Mouse (Mus musculus) forebrain, embryonic 15.5 days (tissue): ENCODE measurements at regions not wholly inside any gene's neighbourhood (a gene's known extent, or its start where the extent isn't known, plus 50 kb on each side); places are given as distances from the start of the nearest gene placed in this dataset.

Experiments used
- ATAC-seq: fragments of 200-750 bp; cut with Nextera tagmentation; replicated peaks from 2 replicates; pipeline ENCODE4 v1.8.0; 2017; ENCODE audit warnings: mild to moderate bottlenecking, moderate TSS enrichment, moderate library complexity
- H3K27ac ChIP-seq: fragments of 300-500 bp; sonication (generic); replicated peaks from 2 replicates; pipeline ENCODE4 v1.5.1; 2015; ENCODE audit warnings: mild to moderate bottlenecking, inconsistent platforms
- H3K27me3 ChIP-seq: fragments of 300-500 bp; sonication (generic); 2 replicates; pipeline ENCODE4 v1.6.1; 2015; ENCODE audit warnings: inconsistent platforms
- H3K36me3 ChIP-seq: fragments of 300-500 bp; sonication (generic); 2 replicates; pipeline ENCODE4 v1.6.1; 2015; ENCODE audit warnings: mild to moderate bottlenecking, inconsistent platforms
- H3K4me1 ChIP-seq: fragments of 300-500 bp; sonication (generic); 2 replicates; pipeline ENCODE4 v1.6.1; 2015; ENCODE audit warnings: inconsistent platforms
- H3K4me2 ChIP-seq: fragments of 300-500 bp; sonication (generic); replicated peaks from 2 replicates; pipeline ENCODE4 v1.6.1; 2015; ENCODE audit warnings: mild to moderate bottlenecking, inconsistent platforms
- H3K4me3 ChIP-seq: fragments of 300-500 bp; sonication (generic); 2 replicates; pipeline ENCODE4 v1.5.1; 2015; ENCODE audit warnings: mild to moderate bottlenecking, inconsistent platforms
- H3K9ac ChIP-seq: fragments of 300-500 bp; sonication (generic); replicated peaks from 2 replicates; pipeline ENCODE4 v1.6.1; 2015; ENCODE audit warnings: mild to moderate bottlenecking, inconsistent platforms
- H3K9me3 ChIP-seq: fragments of 300-500 bp; sonication (generic); 2 replicates; pipeline ENCODE4 v1.6.1; 2016; ENCODE audit warnings: inconsistent platforms
- WGBS: fragments of 180-500 bp; shearing (Covaris S2); methylation state at CpG from one replicate; pipeline ENCODE4 v1.1.7; 2015; ENCODE audit warnings: mixed read lengths; 5-methylcytosine and 5-hydroxymethylcytosine counted together

GRCm38 (mm10) chr5:119326895-119327294, 343.6 kb upstream of the Tbx3 start:
- WGBS, result 88% methylated on average over 8 of the region's 8 CpGs
- Histone ChIP-seq H3K27ac (no peak overlapping the region), H3K4me3 (no peak overlapping the region), H3K36me3 (no peaks in the 10 kb centered on the region), H3K4me1 (peaks cover 5% of the 10 kb centered on the region; the same call in 1 of the 2 replicates), H3K27me3 (no peaks in the 10 kb centered on the region), H3K9ac (no peak overlapping the region), H3K4me2 (no peak overlapping the region), H3K9me3 (no peaks in the 10 kb centered on the region)
- no peak for ATAC-seq

- ATAC-seq, result no peak
- Histone ChIP-seq H3K27ac (no peak overlapping the region), H3K4me1 (no peaks in the 10 kb centered on the region), H3K4me3 (no peak overlapping the region), H3K9me3 (no peaks in the 10 kb centered on the region), H3K4me2 (no peak overlapping the region), H3K9ac (no peak overlapping the region), H3K36me3 (no peaks in the 10 kb centered on the region), H3K27me3 (no peaks in the 10 kb centered on the region)
- WGBS, result 89% methylated on average over 7 of the region's 7 CpGs
Observed at GRCm38 (mm10) chr5:119328971-119329370, 341.5 kb upstream of the Tbx3 start.

- Histone ChIP-seq H3K4me3 (no peak overlapping the region), H3K27ac (no peak overlapping the region), H3K4me2 (no peak overlapping the region), H3K4me1 (no peaks in the 10 kb centered on the region), H3K9me3 (no peaks in the 10 kb centered on the region), H3K9ac (no peak overlapping the region), H3K36me3 (no peaks in the 10 kb centered on the region), H3K27me3 (no peaks in the 10 kb centered on the region)
- 91% methylated on average over 10 of the region's 10 CpGs for WGBS
- ATAC-seq, result no peak
Observed at GRCm38 (mm10) chr5:119329371-119329770, 341.1 kb upstream of the Tbx3 start.

GRCm38 (mm10) chr5:119329860-119330259, 340.6 kb upstream of the Tbx3 start:
- Histone ChIP-seq H3K4me3 (no peak overlapping the region), H3K4me2 (no peak overlapping the region), H3K27ac (no peak overlapping the region), H3K9ac (no peak overlapping the region), H3K36me3 (no peaks in the 10 kb centered on the region), H3K9me3 (no peaks in the 10 kb centered on the region), H3K27me3 (no peaks in the 10 kb centered on the region), H3K4me1 (no peaks in the 10 kb centered on the region)
- 80% methylated on average over 6 of the region's 6 CpGs for WGBS
- ATAC-seq, result no peak

- H3K27ac ChIP-seq, result no peak overlapping the region
- 73% methylated on average over 3 of the region's 3 CpGs for WGBS
- ATAC-seq, result no peak
- no peak overlapping the region for H3K9ac ChIP-seq
- H3K4me3 ChIP-seq, result no peak overlapping the region
- H3K27me3 ChIP-seq, result no peaks in the 10 kb centered on the region
- H3K4me2 ChIP-seq, result no peak overlapping the region
- H3K4me1 ChIP-seq, result no peaks in the 10 kb centered on the region
- H3K9me3 ChIP-seq, result no peaks in the 10 kb centered on the region
- no peaks in the 10 kb centered on the region for H3K36me3 ChIP-seq
Observed at GRCm38 (mm10) chr5:119331461-119331860, 339.0 kb upstream of the Tbx3 start.

GRCm38 (mm10) chr5:119332621-119333020, 337.8 kb upstream of the Tbx3 start:
- Histone ChIP-seq H3K27me3 (no peaks in the 10 kb centered on the region), H3K4me3 (no peak overlapping the region), H3K4me1 (no peaks in the 10 kb centered on the region), H3K27ac (no peak overlapping the region), H3K36me3 (no peaks in the 10 kb centered on the region), H3K9me3 (no peaks in the 10 kb centered on the region), H3K9ac (no peak overlapping the region), H3K4me2 (no peak overlapping the region)
- ATAC-seq, result no peak
- WGBS, result 77% methylated on average over 7 of the region's 7 CpGs

- WGBS, result 97% methylated on average over 2 of the region's 2 CpGs
- H3K27me3 ChIP-seq, result no peaks in the 10 kb centered on the region
- H3K36me3 ChIP-seq, result no peaks in the 10 kb centered on the region
- no peaks in the 10 kb centered on the region for H3K4me1 ChIP-seq
- H3K9me3 ChIP-seq, result no peaks in the 10 kb centered on the region
- no peak overlapping the region for H3K9ac ChIP-seq
- no peak for ATAC-seq
- H3K4me2 ChIP-seq, result no peak overlapping the region
- H3K4me3 ChIP-seq, result no peak overlapping the region
- no peak overlapping the region for H3K27ac ChIP-seq
Observed at GRCm38 (mm10) chr5:119335211-119335610, 335.3 kb upstream of the Tbx3 start.

GRCm38 (mm10) chr5:119335979-119336378, 334.5 kb upstream of the Tbx3 start:
- Histone ChIP-seq H3K4me3 (no peak overlapping the region), H3K4me2 (no peak overlapping the region), H3K9ac (no peak overlapping the region), H3K36me3 (no peaks in the 10 kb centered on the region), H3K27me3 (no peaks in the 10 kb centered on the region), H3K27ac (no peak overlapping the region), H3K4me1 (no peaks in the 10 kb centered on the region), H3K9me3 (no peaks in the 10 kb centered on the region)
- no peak for ATAC-seq
- WGBS, result 84% methylated on average over 6 of the region's 6 CpGs

- Histone ChIP-seq H3K27me3 (no peaks in the 10 kb centered on the region), H3K27ac (no peak overlapping the region), H3K9me3 (no peaks in the 10 kb centered on the region), H3K36me3 (no peaks in the 10 kb centered on the region), H3K4me2 (no peak overlapping the region), H3K9ac (no peak overlapping the region), H3K4me1 (no peaks in the 10 kb centered on the region), H3K4me3 (no peak overlapping the region)
- 95% methylated on average over 4 of the region's 4 CpGs for WGBS
- ATAC-seq, result no peak
Observed at GRCm38 (mm10) chr5:119337739-119338138, 332.7 kb upstream of the Tbx3 start.

- H3K9ac ChIP-seq, result no peak overlapping the region
- no peak overlapping the region for H3K27ac ChIP-seq
- H3K9me3 ChIP-seq, result no peaks in the 10 kb centered on the region
- no peaks in the 10 kb centered on the region for H3K27me3 ChIP-seq
- H3K4me2 ChIP-seq, result no peak overlapping the region
- H3K36me3 ChIP-seq, result no peaks in the 10 kb centered on the region
- no peak for ATAC-seq
- H3K4me3 ChIP-seq, result no peak overlapping the region
- 91% methylated on average over 6 of the region's 6 CpGs for WGBS
- no peaks in the 10 kb centered on the region for H3K4me1 ChIP-seq
Observed at GRCm38 (mm10) chr5:119338711-119339110, 331.8 kb upstream of the Tbx3 start.

- Histone ChIP-seq H3K4me2 (no peak overlapping the region), H3K36me3 (no peaks in the 10 kb centered on the region), H3K4me1 (no peaks in the 10 kb centered on the region), H3K4me3 (no peak overlapping the region), H3K27ac (no peak overlapping the region), H3K27me3 (no peaks in the 10 kb centered on the region), H3K9me3 (no peaks in the 10 kb centered on the region), H3K9ac (no peak overlapping the region)
- 29% methylated on average over 4 of the region's 4 CpGs for WGBS
- ATAC-seq, result no peak
Observed at GRCm38 (mm10) chr5:119348303-119348702, 322.2 kb upstream of the Tbx3 start.

GRCm38 (mm10) chr5:119349395-119349794, 321.1 kb upstream of the Tbx3 start:
- ATAC-seq, result no peak
- Histone ChIP-seq H3K4me1 (no peaks in the 10 kb centered on the region), H3K4me2 (no peak overlapping the region), H3K4me3 (no peak overlapping the region), H3K36me3 (no peaks in the 10 kb centered on the region), H3K27me3 (no peaks in the 10 kb centered on the region), H3K9ac (no peak overlapping the region), H3K27ac (no peak overlapping the region), H3K9me3 (no peaks in the 10 kb centered on the region)
- WGBS, result 82% methylated on average over 6 of the region's 6 CpGs

GRCm38 (mm10) chr5:119350325-119350915, 320.0 kb upstream of the Tbx3 start:
- ATAC-seq, result no peak
- no peaks in the 10 kb centered on the region for H3K27me3 ChIP-seq
- WGBS, result 79% methylated on average over 8 of the region's 8 CpGs
- no peak overlapping the region for H3K4me3 ChIP-seq
- H3K9ac ChIP-seq, result no peak overlapping the region
- no peaks in the 10 kb centered on the region for H3K4me1 ChIP-seq
- H3K9me3 ChIP-seq, result no peaks in the 10 kb centered on the region
- no peak overlapping the region for H3K4me2 ChIP-seq
- no peak overlapping the region for H3K27ac ChIP-seq
- H3K36me3 ChIP-seq, result no peaks in the 10 kb centered on the region
